Mouse (Mus musculus) spleen, postnatal 36 days (tissue): ENCODE data around the gene Eps8.

Experiments used
- DNase-seq, 2 experiments: peaks; one replicate each; pipeline ENCODE4 v3.0.0; 2022; ENCODE audit warnings: low spot score in 2 of 2, mixed read lengths in 1 of 2

Gene Eps8

DNA sequence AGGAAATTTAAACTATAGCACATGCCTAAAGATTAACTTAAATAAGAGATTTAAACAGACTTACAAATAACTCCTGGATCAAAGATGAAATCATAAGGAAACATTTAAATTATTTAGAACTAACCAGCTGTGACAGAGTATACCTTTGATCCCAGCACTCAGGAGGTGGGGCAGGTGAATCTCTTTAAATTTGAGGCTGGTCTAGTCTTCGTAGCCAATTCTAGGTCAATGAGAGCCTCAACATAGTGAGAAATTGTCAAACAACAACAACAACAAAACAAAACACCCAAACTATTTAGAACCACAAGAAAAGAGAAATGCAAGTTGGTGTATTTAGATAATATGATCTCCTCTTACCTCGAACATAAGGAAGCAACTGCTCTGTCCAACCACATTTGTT is at the start of gene Eps8:
Eps8 (minus strand) TSS at position 101 of the 400 bp plus-strand sequence.
- no peak for DNase-seq

DNA sequence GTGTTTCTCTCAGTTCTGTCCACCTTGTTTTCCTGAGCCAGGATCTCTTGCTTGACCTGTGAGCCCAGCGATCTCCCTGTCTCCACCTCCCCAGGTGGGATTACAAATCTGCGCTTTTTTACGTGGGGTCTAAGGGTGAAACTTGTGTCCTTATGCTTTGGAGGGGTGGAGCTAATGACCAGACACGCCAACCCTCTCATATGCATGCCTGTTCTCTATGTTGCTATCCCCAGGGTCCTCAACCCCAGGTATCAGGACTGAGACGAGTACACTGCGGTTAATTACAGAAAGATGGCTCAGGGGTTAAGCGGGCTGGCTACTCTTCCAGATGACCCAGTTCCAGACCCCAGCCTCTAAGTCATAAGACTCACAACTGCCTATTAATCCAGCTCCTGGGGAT is 48.8 kb upstream of the Eps8 start:
- DNase-seq, result no peak

DNA sequence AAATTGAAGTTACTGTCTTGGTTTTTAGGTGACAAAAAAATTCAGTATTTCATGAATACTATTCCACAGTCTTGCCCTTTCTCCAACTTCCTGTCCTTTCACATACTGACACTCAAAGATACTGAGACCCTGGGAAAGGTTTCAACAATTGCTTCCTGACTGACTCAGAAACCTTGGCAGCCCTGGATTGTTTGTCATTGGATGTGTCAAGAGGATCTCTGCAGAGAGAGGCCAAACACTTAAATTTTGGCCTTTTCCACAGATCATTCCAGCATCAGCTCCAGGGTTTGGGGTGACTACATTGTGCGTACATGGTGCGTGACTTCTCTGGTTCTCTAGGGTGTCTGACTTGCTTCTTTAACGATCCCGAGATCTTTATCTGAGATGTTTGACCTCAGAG is 48.2 kb upstream of the Eps8 start:
- peak in 1 of 2 experiments; percentile 21 for DNase-seq

DNA sequence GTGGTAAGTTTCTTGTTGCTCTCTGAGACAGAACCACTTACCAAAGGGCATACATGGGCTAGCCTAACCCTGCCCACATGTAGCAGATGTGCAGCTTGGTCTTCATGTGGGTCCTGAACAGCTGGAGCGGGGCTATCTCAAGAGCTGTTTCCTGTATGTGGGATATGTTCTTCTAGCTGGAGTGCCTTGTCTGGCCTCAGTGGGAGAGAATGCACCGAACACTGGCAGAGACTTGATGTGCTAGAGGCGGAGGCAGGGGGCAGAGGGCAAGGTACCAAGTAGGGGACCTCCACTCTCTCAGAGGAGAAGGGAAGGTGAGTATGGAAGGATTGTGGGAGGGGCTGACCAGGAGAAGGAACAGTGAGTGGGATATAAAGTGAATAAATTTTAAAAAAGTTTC is 47.5 kb upstream of the Eps8 start:
- DNase-seq, result no peak

DNA sequence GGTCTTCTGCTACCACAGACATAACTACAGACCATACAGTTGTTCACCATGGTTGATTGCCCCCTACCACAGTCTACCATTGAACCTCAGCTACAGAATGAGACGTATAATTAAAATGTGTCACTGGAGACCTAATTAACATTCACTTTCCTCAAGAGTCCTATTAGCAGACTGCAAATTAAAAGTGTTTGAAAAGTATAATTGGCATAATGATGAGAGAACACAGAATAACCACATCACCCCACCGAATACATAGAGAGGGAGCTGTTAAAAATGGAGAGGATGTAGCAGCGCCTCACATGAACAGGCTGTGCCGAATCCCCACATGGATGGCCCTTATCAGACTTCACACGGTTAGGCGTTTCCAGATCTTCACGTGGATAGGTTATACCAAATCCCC is 44.8 kb upstream of the Eps8 start:
- no peak for DNase-seq

DNA sequence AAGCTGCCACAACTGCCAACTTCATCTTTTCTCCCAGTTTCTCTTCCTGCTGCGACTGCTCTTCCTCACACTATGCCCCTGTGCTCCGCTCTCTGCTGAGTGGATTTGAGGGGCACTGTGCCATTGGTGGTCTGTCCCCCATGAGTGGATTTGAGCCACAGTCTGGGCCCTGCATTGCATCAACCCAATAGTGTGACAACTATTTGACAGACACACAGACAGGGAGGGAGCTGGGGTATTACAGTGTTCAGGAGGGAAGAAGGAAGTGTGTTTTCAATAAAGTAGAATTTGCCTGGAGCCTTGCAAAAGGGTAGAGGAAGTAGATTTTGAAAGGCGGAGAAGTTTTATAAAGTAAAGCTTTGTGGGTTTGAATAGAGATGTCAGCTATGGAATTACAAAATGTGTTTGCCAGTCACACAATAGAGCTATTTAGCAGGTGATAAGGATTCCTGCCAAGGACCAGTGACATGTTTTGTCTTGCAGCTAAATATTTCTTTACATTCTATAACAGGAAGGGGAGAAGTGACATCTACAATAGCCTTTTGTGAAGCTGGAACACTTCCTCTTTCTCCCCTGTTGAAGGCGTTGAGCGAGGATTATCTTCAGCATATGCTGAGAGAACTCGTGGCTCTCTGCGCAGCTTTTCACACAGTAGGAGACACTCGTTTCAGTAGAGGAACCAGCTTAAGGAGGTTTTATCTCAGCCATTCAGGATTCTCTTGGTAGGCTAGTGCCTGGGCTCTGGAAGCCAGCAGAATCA is 41.9 kb upstream of the Eps8 start:
- peak; percentile 9 to 46 for DNase-seq

DNA sequence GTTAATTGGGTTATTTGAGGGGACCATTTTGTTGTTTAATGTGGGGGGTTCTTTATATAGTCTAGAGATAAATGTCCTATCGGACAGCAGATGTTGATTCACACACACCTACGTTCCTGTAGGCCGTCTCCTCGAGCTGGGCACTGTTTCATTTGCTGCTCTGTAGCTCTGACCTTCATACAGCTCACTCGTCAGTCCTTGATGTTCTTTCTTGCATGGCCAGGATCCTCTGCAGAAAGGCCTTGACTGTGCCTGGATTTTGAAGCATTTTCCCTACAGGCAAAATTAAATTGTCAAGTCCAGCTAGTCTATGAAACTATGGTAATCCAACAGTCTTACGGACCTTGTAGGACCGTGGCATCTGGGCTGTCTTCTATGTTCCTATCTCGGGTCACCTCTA is 40.4 kb upstream of the Eps8 start:
- no peak for DNase-seq

DNA sequence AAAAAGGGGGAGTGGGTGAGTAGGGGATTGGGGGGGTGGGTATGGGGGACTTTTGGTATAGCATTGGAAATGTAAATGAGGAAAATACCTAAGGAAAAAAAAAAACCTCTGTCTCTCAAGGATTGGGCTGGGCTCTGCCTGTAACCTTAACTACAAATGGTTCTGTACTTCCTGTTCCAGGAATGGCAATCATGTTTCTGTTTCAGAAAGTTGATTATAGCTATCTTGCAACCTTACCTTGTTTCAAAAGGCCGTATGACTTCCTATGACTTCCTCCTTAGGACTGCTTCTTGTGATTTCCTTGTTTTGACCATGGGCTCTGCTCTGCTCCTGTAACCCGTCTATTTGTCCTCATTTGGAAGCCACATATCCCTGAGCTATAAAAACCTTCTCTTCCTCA is 39.6 kb upstream of the Eps8 start:
- no peak for DNase-seq

DNA sequence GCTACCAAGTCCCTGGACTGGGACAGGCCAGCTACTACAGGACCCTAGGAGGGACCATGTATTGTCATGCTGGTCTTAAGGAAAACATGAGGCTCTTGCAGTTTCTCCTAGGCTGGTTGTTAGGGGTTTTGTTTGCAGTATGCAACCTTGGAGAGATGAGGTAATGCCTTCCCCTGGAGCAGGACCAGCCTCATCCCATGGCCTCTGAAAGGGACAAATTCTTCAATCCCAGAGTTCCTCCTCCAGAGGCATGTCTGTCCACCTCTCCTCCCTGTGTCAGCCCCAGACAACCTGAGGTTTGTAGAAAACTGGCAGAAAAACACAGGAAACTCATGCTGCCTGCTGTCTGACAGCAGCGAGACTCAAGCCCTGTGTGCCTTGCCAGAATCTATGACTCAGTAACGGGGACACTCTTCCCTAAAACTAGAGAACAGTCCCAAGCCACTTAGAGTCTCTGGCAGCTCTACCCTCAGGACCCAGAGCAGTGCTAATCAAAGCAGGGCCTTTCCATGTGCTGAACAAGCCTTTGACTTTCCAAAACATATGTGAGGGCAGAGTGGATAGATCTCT is 36.0 kb upstream of the Eps8 start:
- DNase-seq, result no peak

DNA sequence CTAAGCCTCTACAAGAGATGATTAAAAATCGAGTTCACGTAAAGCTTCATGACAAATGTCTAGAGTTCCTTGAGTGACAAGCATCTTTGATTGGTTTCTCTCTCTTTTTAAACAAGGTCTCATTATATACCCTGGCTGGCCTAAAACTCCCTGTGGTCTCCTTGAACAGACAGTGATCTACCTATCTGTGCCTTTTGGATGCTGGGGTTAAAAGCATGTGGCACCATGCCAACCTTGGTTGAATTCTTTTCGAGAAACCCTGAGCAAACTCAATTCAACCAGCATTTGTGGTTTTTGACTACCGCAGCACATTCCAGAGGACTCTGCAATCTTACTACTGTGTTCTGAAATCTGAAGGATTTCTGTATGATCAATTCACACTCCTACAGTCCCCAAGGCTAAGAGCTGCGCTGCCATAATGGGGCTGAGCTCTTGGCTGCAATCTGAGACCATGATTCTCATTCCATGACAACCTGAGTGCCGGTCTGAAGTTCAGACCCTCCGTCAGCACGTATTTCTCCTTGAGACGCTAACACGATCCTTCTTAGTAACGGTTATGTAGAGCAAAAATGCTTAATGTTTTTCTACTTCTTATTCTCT is 33.9 kb upstream of the Eps8 start:
- DNase-seq, result no peak

DNA sequence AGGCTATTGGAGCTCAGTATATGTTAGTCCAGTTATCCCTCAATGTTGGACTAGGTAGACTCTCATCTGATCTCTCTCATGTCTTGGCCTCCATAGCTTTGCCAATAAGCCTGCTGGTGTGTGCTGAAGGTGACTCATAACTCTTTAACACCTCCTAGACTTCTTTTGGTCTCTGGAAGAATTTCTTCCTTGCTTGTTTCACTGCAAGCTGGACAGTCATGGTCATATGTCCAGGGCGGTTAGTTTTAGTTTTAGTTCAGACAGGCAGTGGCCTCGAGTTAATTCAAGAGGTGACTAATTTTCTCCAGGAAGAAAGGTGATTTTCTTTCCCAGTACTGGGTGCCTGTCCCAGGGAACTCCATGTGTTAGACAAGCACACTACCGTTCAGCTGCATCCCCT is 33.4 kb upstream of the Eps8 start:
- DNase-seq, result no peak

DNA sequence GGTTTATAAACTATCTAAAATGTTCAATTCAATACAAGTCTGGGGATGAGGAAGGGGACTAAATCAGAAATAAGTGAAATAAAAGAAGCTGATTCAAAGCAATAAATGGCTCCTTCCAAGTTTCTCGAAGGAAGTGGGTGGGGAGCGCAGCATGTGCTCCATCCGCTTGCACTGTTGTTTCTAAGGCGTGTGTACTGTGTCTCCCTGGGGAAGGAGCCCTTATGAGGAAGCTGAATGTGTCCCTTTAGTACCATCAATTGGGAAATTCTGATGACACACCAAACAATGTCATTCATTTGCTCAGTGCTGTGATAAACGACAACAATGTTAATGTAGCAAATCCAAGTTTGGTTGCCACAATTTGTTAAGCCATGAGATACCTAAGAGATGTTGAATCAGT is 33.0 kb upstream of the Eps8 start:
- no peak for DNase-seq

DNA sequence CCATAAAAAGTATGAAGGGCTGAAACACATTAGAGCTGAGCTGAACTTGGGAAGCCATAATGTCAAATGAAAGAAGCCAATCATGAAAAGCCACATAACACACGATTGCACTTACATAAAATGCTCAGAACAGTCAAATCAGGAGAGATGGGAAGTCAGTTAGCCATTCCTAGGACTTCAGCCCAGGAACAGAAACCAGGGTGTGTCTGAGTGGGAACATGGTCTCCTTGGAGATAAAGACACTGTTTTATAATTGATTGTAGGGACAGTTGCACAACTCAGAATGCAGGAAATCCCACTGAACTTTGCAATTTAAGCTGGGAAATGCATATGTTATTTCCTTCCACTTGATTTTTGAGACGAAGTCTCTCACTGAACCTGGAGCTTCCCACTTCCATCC is 28.0 kb upstream of the Eps8 start:
- DNase-seq, result no peak

DNA sequence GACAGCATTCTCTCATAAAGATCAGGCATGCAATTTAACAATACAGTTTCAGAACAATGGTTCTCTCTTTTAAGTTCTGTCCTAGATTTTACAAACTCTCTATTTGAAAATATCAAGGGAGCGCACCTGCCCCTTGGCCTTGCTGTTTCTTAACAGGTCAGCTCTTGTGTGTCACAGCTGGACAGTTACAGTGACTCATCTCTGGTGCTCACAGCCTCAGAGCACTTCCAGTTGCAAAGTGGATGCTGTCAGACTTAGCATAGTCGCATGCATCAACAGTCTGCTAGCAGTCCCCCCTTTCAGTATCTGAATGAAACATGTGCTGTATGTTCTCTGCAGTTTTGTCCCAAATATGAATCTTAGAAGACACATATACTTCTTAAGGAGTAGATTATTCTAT is 26.3 kb upstream of the Eps8 start:
- no peak for DNase-seq

DNA sequence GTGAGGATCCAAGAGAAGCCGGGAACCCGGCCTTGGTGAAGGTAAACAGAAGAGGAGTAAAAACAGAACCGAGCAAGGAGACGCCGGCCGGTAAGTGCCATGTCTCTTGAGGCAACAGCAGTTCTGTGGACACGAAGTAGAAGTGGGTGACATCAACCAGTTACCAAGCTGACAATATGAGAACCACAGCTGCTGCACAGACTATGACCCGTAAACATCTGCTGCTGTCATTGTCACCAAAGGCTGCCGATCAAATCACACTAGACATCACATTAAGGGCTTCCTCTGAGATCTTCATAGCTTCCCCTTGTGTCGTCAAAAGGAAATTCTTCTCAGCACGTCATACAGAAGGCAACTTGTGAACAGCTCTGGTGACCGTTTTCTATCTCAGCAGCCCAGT is 21.9 kb upstream of the Eps8 start:
- DNase-seq, result no peak

DNA sequence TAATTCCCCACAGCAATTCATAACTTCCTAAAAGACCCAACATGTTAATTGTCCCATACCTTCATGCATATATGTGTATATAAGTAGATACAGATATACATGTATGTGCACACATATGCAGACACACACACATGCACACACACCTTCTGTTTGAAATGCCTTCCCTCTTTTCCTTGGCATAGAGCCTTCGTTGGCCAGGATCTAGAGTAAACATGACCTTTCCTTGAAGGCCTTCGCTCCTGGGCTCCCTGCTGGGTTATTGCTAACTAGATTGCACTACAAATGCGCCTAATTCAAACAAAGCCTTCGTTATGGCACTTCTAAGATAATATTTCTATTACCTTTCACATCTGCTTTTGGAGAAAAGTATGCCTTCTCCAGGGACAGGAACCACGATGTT is 20.9 kb upstream of the Eps8 start:
- DNase-seq, result no peak

DNA sequence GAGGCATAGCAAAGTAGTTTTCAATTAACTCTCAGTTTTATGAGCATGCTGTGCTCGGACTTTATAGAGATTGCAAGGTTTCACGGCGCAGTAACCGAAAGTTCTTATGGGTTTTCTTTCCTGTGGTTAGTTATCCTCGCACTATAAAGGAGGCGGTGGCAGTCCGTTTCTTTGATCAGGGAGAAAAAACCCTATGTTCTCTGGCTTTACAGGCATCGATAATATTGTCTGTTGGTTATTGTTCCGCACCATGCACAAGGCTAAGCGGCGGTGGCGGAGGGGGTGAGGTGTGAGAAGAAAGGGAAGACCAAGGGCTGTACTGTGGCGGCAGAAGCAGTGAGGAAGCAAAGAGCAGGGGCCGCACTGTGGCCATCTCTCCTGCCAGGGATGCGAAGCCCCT is 18.6 kb upstream of the Eps8 start:
- no peak for DNase-seq

DNA sequence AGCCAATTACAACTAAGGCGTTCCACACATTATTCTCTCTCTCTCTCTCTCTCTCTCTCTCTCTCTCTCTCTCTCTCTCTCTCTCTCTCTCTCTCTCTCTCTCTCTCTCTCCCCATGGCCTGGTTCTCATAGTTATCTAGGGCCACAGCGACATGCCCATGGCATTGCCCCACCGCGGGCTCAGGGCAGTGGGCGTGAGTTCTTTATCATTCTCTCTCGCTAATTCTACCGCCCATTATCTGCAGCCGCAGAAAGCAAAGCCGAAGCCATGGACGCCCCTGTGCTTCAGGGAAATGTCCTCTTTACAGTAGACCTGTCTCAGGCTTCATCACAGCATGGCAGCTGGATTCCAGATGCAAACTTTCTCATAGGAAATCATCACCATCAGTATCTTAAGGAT is 16.9 kb upstream of the Eps8 start:
- no peak for DNase-seq

DNA sequence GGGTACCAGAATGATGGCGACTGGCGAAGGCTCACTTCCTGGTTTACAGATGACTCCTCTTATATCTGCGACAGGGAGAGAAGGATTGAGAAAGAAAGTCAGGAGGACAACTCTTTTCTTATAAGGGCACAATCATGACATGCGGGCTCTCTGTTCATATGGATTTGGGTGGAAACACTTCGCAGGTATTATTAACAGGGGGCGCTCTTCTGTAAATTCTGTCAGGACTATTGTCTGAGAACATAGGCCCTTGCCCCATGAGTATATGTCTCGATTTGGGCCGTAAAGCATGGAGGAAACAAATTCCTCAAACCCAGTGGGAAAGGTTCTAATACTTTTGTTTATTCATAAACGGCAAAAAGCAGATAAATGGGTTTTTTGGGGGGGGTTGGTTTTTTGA is 16.1 kb upstream of the Eps8 start:
- DNase-seq, result no peak

DNA sequence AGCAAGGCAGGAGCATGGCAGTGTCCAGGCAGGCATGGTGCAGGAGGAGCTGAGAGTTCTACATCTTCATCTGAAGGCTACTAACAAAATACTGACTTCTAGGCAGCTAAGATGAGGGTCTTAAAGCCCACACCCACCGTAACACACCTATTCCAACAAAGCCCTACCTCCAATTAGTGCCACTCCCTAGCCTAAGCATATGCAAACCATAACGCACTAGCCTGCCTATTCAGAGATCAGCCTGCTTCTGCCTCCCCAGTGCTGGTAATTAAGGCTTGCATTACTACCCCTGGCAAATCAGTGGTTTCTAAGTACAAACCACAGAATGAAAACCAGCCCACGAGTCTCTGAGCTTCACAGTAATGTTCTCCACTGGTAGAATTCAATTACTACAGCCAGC is 15.2 kb upstream of the Eps8 start:
- DNase-seq, result no peak

DNA sequence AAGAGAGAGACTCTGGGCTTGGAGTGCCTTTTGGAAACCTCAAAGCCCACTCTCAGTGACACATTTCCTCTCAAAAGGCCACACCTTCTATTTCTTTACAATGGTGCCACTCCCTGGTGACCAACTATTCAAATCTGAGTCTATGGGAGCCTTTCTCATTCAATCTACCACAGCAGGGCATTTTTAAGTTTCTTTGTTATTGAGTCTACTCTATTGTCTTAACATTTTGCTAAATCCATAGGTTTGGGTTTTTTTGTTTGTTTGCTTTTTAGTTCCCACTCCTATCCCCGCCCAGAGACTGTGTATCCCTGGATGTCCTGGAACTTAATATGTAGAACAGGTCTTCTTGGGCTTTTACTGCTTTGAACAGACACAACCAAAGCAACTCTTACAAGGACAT is 14.8 kb upstream of the Eps8 start:
- DNase-seq, result no peak

DNA sequence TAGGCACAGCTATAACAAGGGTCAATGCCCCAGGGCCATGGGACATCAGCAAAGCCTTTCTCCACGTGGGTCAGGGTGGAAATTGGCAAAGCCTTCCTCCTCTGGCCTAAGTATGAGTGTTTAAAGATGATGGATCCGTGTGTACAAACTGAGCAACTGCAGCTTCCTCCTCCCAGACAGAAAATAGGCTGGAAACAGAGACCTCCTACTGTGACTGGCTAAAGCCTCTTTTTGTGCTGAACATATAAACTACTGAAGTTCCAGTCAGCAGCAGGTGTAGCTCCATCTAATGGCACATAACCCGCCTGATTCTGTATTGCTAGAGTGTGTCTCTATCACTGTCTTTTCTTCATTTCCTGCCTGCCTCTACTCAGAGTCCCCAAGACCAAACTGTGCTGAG is 13.7 kb upstream of the Eps8 start:
- DNase-seq, result no peak

DNA sequence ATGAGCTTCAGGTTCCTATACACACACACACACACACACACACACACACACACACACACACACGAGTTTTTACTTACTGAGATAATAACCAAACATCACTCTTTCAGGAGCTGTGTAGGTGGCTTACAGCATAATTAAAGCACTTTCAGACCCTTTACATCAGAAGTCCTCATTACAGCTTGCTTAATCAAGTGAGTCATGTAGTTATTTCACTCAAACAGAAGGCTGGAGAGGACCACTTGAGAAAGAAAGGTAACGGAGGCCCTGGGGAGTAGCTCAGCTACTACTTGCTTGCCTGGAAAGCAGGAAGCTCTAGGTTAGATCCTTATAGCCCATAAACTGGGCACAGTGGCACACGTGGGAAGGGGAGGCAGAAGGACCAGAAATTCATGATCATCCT is 13.0 kb upstream of the Eps8 start:
- DNase-seq, result no peak

DNA sequence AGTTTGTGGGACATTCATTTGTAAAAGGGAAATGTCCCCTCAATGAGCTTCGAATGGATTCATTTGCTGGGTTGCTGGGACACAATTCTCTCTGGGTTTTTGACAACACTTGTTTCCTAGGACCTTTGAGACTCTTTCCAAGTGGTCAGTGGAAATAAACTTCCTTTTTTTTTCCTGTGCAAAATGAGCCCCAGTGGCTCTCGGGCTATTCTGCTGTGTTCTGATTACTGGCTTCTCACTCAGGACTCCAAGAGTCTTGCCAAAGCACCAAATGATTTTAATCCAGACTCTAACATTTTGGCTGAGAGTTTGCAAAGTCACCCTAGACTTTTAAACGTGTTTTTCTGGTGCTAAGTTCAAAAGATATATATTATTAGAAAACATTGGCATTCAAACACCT is 10.3 kb upstream of the Eps8 start:
- no peak for DNase-seq
